Mouse (Mus musculus) layer of hippocampus, adult 8-10 months (tissue): ENCODE data around the gene Map3k15. TPM values are rescaled to one million over a fixed set of nuclear protein-coding genes. Genes with fewer than 3 reads are reported as not detected.
A peak's percentile ranks its signal among the peaks of the same experiment; 100 is the strongest.

ENCODE experiments used
- DNase-seq, 2 experiments: peaks; one replicate each; pipeline ENCODE4 v3.0.0; 2022; ENCODE audit warnings: low spot score in 2 of 2
- total RNA-seq, 4 experiments: library from RNA; stranded (reverse); gene quantifications; 2 replicates each; pipeline ENCODE4 v1.2.4; 2022

The Map3k15 gene
- 1 to 10 TPM; 1.2 to 2.5 (median 1.5) TPM for total RNA-seq

DNA sequence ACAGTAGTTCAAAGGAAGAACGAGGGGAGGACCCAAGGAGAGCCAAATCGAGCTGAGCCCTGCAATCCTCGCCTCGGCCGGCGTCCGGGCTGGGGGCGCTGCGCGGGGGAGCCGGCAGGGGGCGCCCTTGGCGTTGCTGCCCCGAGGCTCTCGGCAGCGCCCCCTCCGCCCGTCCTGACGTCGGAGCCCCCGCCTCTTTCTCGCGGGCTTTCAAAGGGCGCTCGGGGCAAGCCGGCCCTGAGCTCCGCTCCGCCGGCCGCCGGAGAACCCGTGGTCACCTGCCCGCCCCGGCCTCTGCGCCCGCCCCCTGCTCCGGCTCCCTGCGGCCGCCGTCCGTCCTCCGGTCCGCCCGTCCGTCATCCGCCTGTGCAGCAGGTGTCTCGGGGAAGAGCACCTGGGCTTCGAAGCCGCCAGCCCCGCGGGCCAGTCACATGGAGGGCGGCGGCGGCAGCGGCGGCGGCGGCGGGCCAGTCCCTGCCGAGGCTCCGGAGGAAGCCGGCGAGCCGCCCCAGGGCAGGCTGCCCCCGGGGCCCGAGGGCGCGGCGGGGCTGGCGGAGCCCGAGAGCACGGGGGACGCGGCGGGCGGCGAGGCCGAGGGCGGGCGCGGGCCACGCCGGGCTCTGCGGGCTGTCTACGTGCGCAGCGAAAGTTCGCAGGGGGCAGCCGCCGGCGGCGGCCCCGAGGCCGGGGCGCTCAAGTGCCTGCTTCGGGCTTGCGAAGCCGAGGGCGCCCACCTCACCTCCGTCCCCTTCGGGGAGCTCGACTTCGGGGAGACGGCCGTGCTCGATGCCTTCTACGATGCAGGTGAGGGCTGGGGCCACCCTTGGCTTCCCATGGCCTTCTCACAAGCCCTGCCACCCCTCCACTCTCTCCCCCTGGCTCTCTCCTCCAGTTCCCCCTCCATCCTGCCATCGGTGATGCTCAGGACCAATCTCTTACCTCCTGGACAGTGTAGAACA, at the start of gene Map3k15:
Map3k15 (plus strand) TSS at position 432 of the 959 bp plus-strand sequence.
- DNase-seq: peak in 1 of 2 experiments; percentile 9

DNA sequence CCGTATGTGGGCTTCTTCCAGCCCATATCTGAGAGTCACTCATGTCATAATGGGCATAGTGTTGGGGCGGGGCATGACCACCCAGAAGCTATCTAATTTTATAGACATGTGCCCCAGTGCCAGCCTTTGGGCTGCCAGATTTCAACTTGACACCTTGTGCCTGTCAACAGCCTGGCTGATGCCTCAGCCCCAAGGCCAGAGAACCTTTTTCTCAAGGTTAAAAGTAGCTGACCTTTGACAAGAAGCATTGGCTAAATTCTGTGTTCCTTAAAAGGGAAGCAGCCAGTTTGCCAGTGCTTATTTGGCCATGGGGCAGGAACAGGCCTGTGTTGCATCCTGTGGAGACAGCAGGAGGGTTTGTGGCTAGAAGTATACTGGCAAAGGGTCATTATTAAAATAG, 45.7 kb upstream of the Map3k15 start:
- DNase-seq: no peak

DNA sequence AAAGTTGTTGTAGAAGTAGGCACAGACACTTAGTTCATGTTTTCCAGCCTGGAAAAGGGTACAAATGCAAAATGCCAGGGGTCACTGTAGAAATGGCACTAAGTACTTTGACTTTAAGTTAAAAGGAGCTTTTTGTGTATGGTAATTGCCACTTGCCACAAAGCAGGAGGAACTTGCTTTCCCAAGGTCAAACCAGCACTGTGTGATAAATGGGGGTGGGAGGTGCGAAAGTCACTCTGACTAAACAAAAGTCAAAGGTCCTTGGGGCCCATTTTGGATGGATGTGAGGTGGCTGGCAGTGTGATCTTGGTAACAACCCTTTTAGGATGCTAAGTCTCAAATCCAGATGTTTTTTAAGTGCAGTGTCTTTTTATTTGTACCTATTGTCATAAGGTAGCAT, 44.6 kb upstream of the Map3k15 start:
- no peak for DNase-seq

DNA sequence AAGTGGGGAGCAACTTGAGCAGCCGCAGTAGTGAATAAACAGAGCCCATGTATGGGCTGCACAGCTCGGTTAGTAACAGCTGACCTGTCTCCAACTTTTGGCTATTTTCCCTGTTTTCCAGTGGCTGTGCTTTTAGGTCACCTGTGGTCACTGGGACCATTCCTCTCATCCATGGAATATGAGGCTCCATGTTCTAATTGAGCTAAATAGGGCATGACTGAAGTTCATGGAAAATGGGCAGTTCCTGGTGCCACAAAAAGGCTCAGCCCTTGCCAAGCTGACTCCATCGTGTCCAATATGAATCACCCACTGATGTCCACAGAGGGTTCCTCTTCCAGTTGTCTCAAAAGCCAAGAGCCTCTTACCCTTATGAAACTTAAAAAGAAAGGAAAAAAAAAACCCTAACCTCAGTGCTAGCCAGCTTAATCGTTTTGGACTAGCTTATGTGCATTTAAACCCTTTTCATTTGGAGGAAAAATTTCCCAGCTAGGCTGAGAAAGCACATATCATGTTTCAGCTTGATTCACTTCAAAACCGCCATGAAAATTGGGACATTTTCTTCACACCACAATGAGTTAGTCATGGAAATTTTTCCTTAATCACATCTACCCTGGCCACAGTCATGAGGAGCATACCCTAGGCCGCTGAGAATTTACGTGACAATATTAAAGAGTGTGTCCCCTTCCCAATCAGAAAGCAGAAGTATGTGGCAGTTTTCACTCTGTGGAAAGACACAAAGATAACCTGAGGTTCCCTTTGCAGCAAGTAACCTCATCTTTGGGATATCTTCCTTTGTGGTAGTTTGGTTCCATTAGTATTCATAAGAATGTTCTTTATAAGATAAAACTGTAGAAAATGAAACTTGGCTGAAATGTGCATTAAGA, 34.4 kb upstream of the Map3k15 start:
- DNase-seq: no peak

DNA sequence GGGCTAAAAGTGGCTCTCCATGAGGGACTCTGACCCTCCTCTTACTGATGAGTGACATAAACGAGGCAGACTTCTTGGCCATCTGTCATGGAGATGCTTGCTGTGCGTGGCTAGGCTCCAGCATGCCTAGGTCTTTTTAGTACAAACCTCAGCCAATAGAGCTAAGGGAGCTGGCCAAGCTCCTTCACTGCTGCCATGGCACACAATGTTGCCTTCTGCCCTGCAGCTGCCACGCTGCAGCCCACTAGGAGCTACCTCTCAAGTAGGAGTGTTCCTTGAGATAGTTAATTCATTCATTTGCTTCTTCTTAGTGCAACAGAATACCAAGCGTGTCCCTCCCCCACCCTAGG, 33.8 kb upstream of the Map3k15 start:
- DNase-seq: no peak

DNA sequence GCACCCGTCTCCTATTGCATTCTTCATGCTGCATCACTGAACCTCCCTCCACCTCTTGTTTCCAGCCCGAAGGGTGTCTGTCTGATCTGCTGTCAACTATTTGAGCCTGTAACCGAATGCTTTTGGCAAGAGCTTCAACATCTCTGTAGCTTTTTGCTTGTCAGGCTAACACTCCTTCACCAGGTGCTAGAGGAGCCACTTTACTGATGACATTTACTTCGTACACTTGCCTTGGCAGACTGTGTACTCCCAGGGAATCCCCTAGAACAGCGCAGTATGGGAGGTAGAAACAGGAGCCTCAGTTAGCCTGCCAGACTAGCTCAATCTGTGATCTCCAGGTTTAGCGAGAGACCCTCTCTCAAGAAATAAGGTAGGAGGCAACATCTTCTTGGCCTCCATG, 32.8 kb upstream of the Map3k15 start:
- DNase-seq: no peak

DNA sequence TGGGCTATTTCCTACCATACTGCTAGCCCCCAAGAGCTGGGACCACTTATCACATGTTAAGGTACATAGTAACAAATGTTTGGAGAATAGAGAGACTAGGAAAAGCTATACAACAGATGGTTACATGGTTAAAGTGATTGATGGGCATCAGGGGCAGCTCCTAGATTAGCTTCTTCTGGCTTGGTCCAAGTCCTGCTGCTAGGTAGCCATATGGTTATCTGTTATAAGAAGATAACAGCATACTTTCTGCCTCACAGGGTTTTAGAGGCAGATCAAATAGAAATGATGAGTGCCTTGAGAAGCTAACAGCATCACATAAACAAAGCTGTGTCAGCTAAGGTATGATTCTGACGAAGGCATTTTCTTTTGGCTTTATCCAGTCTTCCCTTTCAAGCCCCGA, 26.8 kb upstream of the Map3k15 start:
- no peak for DNase-seq

DNA sequence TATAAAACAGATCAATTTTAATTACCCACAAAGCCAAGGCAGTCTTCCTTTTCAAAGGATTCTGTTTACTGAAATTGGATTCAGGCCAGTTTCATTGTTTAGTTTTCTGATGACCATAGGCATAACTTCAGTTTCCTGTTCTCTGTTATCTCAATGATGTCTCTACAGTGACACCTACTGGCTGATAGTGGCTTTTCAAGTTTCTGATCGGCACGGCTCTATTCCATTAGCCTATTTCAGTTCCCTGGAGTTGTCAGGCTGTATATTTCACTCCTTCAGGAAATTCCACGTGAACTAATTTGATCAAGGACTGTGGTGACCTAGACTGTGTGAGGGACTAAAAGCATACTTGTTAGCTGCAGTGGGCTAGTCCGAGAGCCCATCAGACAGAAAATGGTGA, 25.0 kb upstream of the Map3k15 start:
- DNase-seq: peak; percentile 32 to 52

DNA sequence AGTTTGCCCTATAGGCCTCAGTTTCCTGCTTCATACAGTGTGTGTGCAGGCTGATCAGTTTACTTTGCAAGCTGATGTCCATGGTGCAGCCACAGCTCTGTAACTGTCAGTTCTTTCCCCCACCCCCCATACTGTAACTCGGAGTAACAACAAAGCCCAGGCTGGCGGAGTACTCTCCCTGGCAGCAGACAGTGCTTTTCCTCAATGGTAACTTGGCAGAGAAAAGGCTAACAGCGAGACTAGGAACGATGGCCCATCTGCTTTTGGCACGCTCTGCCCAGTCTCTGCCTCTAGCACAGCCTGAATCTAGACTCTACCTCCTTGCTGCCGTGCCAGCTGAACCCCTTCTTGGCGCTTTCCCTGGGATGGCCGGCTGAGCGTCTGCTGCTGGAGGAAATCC, 24.3 kb upstream of the Map3k15 start:
- peak; percentile 42 to 55 for DNase-seq

DNA sequence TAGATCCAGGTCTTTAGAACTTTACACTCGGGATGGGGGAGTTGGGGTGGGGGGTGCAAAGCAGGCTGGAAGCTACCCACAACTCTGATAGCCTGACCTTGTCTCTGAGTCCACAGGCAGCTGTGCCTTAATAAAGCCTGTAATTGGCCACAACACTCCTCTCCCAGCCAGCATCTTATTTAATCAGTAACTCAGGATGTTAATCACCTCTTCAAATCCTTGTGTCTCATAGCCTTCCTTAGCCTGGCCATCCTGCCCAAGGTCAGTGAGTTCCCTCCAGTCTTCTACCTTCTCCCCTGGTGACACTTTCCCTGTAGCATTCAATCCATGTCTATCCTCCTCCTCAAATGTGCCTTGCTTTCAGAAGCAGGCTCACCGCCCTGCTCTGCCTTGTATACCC, 19.2 kb upstream of the Map3k15 start:
- DNase-seq: no peak

DNA sequence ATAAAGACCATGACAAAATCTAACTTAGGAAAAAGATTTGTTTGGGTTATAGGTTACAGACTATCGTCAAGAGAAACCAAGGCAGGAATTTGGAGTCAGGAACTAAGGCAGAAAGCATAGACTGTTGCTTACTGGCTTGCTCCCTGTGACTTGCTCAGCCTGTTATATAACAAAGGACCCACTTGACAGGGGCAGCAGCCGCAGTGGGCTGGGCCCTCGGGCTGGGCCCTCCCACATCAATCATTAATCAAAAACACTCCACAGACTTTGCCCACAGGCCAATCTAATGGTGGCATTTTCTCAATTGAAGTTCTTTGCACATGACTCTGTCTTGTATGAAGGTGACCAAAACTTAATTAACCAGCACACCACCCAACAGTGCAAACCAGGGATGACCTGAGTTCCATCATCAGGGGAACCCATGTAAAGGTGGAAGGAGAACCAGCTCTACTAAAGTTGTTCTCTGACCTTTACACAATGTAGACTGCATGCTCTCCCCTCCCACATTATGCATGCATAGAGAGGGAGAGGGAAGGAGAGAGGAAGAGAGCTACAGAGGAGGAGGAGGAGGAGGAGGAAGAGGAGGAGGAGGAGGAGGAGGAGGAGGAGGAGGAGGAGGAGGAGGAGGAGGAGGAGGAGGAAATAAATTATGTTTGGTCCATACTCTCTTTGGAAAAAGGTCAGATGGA, 17.0 kb upstream of the Map3k15 start:
- DNase-seq: no peak

DNA sequence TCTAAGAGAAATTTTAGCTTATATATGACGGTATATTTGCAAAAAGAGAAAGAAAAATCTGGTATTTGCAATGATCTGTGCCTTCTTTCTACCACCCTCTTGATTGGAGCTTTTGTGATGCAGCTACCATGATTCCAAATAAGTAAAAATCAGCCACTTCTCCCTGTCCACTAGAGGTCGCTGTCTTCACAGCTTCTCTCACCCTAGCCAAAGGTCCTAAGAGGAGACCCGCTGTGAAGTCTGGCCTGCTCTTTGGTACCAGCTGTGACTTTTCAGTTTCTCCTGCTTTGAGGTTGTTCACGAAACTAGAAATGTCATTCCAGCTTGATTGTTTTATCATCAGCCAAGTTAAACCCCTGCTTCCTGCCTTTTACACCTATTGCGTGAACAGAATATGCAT, 14.5 kb upstream of the Map3k15 start:
- DNase-seq: no peak

DNA sequence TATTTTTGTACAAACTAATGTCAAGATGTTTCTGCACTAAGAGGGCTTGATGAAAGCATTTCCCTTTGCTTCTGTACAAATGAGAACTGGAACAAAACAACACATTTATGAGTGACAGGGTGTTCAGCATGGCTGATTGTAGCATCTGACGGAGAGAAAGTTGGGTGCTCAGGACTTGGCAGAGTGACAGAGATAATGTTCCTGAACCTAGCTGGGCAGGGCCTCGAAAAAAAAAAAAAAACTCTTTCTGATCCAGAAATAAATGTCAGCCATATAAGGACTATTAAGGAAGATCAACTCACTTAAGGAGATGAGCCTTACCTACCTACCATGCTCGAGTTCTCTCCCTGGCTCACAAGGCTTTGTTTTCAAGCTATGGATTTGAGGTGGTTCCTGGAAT, 12.0 kb upstream of the Map3k15 start:
- DNase-seq: no peak

DNA sequence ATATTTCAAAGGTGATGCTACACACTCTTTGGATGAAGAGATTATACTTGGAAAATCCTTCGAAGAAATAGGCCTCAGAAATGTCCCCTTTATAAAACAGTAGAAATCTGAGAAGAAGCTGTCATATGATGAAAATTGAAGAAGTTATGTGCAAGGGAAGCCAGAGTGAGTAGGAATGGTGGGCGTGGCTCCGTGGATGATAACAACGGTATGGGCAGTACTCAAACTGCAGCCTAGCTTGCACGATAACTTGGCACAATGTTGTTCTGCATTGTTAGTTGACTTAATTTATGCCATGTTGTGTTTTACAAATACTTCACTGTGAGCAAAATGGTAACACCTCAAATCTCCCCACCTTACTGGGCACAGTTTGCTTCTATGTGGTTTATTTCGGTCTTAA, 7.6 kb downstream of the Map3k15 start:
- no peak for DNase-seq

DNA sequence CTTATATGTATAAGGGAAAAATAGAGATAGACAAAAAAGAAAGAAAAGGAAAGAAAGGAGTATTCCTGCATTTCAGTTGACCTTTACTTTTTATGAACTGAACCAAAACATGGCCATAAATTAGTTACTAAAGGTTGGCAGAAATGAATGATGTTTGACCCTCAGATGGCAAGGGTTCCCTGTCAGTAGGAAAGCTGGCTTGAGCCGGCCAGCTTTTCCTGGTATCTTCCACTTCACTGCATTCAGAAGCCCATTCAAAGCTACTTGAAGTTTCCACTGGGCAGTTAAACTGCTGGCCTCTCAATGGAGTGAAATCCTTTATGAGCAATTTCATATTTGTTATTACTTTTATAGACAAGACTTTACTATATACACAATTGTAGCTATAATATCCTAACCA, 65.1 kb downstream of the Map3k15 start:
- no peak for DNase-seq

DNA sequence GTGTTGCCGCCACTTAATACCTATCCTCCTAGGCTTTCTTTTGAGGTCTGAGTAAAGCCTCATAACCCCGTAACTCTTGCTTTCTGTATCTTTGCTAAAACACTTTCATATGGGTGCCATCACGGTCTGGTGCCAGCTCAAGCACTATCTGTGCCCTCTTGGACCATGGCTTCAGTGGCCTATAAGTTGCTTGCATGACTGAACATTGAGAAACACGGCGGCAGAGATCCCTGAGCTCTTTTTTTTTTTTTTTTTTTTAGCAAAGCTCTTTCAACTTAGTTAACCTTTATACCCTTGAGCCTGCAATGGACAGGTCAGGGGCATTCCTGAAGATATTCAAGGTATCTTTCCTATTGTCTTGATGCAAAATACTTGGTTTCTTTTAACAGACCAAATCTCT, 66.4 kb downstream of the Map3k15 start:
- DNase-seq: no peak

DNA sequence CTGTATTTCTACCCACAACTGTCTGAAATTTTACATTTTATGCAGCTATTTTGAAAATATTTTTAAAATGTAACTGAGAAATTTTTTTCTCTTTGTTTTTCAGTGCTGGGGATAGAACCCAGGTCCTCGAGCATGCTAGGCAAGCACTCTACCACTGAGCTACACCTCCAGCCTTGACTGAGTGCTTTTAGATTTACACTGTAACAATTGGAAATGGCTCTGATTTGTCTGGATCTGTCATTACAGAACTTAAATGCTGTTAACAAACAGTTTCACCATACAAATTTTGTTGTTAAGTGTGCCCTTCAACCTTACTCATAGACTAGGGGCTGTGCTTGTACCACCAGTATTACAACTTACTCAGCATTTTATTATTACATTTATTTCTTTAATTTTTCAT, 103.7 kb downstream of the Map3k15 start:
- no peak for DNase-seq

DNA sequence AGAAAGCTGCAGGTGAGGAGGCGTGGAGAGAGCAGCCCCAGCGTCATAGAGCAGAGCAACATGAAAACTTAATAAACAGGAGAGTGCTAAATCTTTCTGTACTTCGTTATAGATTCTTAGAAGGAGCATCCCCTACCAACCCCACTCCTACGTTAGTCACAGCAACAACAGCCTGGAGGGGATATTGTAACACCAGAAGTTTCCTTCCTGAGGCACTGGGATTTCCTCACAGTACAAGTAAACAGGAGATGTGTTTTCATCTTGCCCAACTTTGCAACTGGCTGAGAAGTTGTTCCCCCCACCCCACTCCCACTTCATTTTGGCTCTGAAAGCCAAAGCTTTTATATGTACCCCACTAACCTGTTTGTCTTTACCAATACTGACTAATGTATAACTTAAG, 119.6 kb downstream of the Map3k15 start:
- no peak for DNase-seq

DNA sequence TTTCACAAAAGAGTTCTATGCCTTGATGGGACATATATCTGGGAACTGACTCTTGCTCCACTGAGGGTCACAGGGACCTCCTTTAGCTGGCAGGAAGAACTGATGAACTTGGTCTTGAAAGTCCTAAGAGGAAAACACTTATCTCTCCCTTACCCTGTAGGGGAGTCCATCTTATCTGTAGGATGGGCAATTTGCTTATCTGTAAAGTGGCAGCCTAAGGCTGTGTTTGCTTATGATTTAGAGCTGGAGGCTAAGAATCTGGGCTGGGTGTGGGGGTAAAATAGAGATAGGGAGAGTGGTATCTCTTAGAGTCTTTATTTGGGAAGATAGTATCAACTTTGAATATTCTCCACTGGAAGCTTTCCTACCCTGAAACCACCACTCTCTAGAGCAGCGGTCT, 125.5 kb downstream of the Map3k15 start:
- no peak for DNase-seq

DNA sequence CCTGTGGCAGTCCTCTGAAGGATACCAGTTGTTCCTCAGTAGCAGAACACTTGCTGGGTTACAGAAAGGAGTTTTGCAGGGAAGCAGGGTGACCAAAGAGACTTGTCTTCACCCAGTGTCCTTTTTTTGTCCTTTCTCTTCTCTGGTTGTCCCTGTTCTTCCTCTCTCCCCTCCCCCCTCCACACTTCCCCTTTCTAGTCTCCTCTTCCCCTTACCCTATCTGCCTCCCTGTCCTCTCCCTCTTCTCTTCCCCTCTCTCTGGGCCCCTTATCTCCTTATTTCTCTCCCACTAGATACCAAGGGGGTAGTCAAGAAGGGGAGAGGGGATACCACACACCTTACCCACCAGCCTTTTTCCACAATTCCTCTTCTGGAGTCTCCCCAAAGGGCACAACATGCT, 127.8 kb downstream of the Map3k15 start:
- no peak for DNase-seq

DNA sequence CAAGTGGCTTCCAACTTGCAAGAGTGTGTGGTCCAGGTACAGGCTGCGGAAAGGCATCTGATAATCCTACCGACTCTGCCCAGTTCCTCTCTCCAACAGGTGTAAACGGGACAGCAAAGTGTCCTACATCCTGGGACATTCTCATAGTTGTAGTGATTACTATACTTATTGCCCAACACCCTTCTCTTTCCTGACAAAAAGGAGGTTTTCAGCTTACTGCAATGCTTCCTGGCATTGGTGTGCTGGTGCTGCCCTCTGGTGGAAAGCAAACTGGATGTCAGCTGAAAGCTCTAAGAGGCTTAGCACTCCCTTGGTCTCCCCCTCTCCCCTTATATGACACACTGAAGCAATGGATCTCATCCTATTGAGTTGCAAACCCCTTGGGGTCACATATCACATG, 128.4 kb downstream of the Map3k15 start:
- peak; percentile 13 to 33 for DNase-seq
